Mouse (Mus musculus) inflammation-experienced regulatory T-cells, adult 16 weeks (primary cell): ENCODE data around the gene Sec13. TPM values are rescaled to one million over a fixed set of nuclear protein-coding genes. Genes with fewer than 3 reads are reported as not detected.

Experiments
- polyA plus RNA-seq: library from polyadenylated mRNA; unstranded; fragments of 100-300 nt; shearing (Covaris generic); gene quantifications from one replicate; pipeline ENCODE4 v1.2.1, GENCODE M21; 2017

Gene Sec13
- 198 TPM for polyA plus RNA-seq

DNA sequence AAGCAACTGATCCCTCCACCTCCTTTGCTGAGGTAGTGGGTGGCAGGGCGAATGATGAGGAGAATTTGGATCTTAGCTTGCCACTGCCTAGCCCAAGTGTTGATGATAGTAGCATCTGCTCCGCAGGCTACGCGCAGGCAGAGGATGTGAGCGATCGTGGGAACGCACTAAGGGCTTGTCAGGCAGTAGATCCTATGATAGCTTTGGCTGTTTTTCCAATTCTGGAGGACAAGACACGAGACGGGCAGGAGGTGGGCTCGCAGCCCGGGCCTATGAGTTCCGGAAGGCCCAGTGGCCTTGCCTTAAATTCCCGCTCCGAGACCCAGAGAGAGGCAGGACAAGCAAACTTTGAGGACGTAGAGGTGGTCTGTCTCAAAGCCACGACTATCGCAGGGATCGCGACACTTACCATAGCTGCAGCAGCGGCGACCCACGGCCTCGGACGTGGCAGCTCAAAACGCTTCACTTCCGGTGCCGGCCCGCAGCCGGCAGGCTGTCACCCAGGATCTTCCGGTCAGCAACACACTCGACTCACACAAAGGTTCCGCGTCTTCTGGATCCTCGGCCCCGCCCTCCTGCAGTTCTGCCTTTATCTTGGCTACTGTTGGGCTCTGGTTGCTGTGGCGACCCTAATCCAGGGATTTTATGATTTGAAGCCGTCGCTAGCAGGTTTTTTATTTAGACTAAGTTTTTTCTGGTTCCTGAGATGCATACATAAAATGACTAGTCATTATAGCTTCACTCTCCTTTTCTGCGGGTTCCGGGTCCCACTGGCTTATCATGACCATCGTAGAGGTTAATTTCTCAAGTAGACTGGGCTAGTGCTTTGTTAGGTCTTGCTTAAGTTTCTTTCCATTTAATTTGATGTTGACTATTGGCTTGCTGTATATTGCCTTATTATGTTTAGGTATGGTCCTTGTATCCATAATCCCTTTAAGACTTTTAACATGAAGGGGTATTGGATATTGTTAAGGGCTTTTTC, at the start of gene Sec13:
Gene Sec13, minus strand, starts transcription at position 508 of the 982 bp plus-strand sequence.

GRCm38 (mm10) chr6:113719878-113720277, 20.7 kb downstream of the Sec13 start, which contains the start of gene Ghrl:
Gene Ghrl, minus strand, starts transcription at chr6:113719880.

DNA sequence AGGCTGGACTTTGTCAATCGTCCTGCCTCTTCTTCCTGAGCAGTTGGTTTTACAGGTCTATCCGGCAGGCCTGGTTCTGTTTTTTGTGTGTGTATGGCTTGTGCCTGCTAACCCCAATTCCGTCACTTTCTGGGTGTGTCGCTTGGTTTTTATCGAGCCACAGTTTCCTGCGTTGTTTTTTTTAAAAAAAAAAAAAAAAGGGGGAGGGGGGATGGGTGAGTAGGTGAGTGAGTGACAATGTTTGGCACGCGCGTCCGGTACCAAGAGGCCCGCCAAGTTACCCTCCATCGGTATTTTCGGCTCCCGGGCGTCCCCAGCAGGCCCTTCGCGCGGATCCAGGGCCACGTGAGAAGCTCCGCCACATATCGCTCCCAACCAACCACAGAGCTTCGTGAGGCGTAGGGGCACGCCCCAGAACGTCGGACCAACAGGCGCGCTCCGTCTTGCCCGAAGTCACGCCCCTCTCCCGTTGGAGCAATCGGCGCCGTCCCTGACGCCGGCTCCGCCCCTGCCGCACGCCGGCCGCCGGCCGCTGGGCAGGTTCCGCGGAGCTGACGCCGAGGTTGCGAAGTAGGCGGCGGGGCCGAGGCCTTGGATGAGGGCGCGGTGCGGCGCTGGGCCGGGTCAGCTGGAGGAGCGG, 43.8 kb downstream of the Sec13 start, which contains the start of gene Tatdn2:
Gene Tatdn2, plus strand, starts transcription at position 469 of the 640 bp plus-strand sequence.

Other genes with a start within 250 kb of the Sec13 start
- gene Prrt3, start 238.8 kb downstream of the Sec13 start, polyA plus RNA-seq, result 0.49 TPM
- 110 TPM for gene Emc3, start 209.1 kb downstream of the Sec13 start, polyA plus RNA-seq
- gene Fancd2, start 209.1 kb downstream of the Sec13 start, polyA plus RNA-seq, result 3.7 TPM
- gene Fancd2os, start 140.0 kb downstream of the Sec13 start, polyA plus RNA-seq, result not detected
- 261 TPM for gene Brk1, start 136.0 kb downstream of the Sec13 start, polyA plus RNA-seq
- gene Vhl, start 116.8 kb downstream of the Sec13 start, polyA plus RNA-seq, result 48.2 TPM
- gene Irak2, start 102.3 kb downstream of the Sec13 start, polyA plus RNA-seq, result 59.9 TPM
- 0.76 TPM for gene Tatdn2, start 43.7 kb downstream of the Sec13 start, polyA plus RNA-seq
- not detected for gene Ghrl, start 20.9 kb downstream of the Sec13 start, polyA plus RNA-seq